Mouse (Mus musculus): ENCODE data around the gene H2-M3. TPM values are rescaled to one million over a fixed set of nuclear protein-coding genes. Genes with fewer than 3 reads are reported as not detected.
A peak's percentile ranks its signal among the peaks of the same experiment; 100 is the strongest.
"Not testable (repeated sequence)": the region's sequence is repeated elsewhere in the genome, so short reads cannot be mapped to it uniquely, and the experiment has no call there.

Gene H2-M3
- 1.0 and 1.2 TPM in 2 replicates for polyA plus RNA-seq (2014; fragmentation: Nextera tagmentation; extraction: Ambion mirVana)

- peak within 1 kb of the TSS; percentile 29; the same call in 1 of the 2 replicates for H3K9ac ChIP-seq
- no peaks in the 10 kb centered on the region for H3K36me3 ChIP-seq (ENCODE audit: insufficient read depth)
- no peak within 1 kb of the TSS for H3K27ac ChIP-seq (ENCODE audit: low read depth)
- H3K9me3 ChIP-seq (ENCODE audit: low read depth, low read length) = no peaks in the 10 kb centered on the region
- ATAC-seq (ENCODE audit: insufficient read depth) (peak; percentile 98), DNase-seq (peak; percentile 97)
- no peak for TF ChIP-seq CTCF (IDR thresholded peaks at IDR 0.05; ENCODE audit: low read depth)
- no peaks in the 10 kb centered on the region for H3K27me3 ChIP-seq (ENCODE audit: insufficient read depth, low read length)
- H3K4me3 ChIP-seq (ENCODE audit: low read depth, low read length) = peak within 1 kb of the TSS; percentile 46
- peak within 1 kb of the TSS; percentile 89 for H3K4me2 ChIP-seq
- H3K4me1 ChIP-seq (ENCODE audit: insufficient read depth) = no peaks in the 10 kb centered on the region
- 2% methylated on average over 26 of the region's 26 CpGs for WGBS
Measured at GRCm38 (mm10) chr17:37270058-37270701, at the start of gene H2-M3. Gene H2-M3, plus strand, starts transcription at chr17:37270220.

- Histone ChIP-seq H3K4me3 (ENCODE audit: low read depth, low read length) (no peak overlapping the region), H3K9ac (no peak overlapping the region), H3K27me3 (ENCODE audit: insufficient read depth, low read length) (no peaks in the 10 kb centered on the region), H3K4me2 (no peak overlapping the region), H3K4me1 (ENCODE audit: insufficient read depth) (no peaks in the 10 kb centered on the region), H3K36me3 (ENCODE audit: insufficient read depth) (no peaks in the 10 kb centered on the region), H3K27ac (ENCODE audit: low read depth) (no peak overlapping the region), H3K9me3 (ENCODE audit: low read depth, low read length) (no peaks in the 10 kb centered on the region)
- DNase-seq (peak; percentile 8), ATAC-seq (ENCODE audit: insufficient read depth) (no peak)
- no peak for TF ChIP-seq CTCF (IDR thresholded peaks at IDR 0.05; ENCODE audit: low read depth)
- 18% methylated on average over 1 of the region's 1 CpGs for WGBS
Measured at GRCm38 (mm10) chr17:37221879-37222278, 48.1 kb upstream of the H2-M3 start.

GRCm38 (mm10) chr17:37237230-37237629 lies 32.8 kb upstream of the H2-M3 start, which contains the start of gene Olfr97:
Gene Olfr97, minus strand, starts transcription at chr17:37237330.
- not testable (repeated sequence) for H3K9ac ChIP-seq; H3K27me3 ChIP-seq (ENCODE audit: insufficient read depth, low read length); H3K4me3 ChIP-seq (ENCODE audit: low read depth, low read length); ATAC-seq (ENCODE audit: insufficient read depth); H3K4me1 ChIP-seq (ENCODE audit: insufficient read depth); H3K27ac ChIP-seq (ENCODE audit: low read depth); H3K9me3 ChIP-seq (ENCODE audit: low read depth, low read length); H3K4me2 ChIP-seq; H3K36me3 ChIP-seq (ENCODE audit: insufficient read depth); DNase-seq
- WGBS = 73% methylated on average over 2 of the region's 2 CpGs

- H3K9me3 ChIP-seq (ENCODE audit: low read depth, low read length) = no peaks in the 10 kb centered on the region
- no peaks in the 10 kb centered on the region for H3K27me3 ChIP-seq (ENCODE audit: insufficient read depth, low read length)
- no peak for DNase-seq
- TF ChIP-seq CTCF (IDR thresholded peaks at IDR 0.05; ENCODE audit: low read depth) = no peak
- H3K4me3 ChIP-seq (ENCODE audit: low read depth, low read length) = no peak overlapping the region
- no peak overlapping the region for H3K9ac ChIP-seq
- no peak for ATAC-seq (ENCODE audit: insufficient read depth)
- WGBS = 27% methylated on average over 3 of the region's 3 CpGs
- no peaks in the 10 kb centered on the region for H3K4me1 ChIP-seq (ENCODE audit: insufficient read depth)
- no peak overlapping the region for H3K27ac ChIP-seq (ENCODE audit: low read depth)
- no peaks in the 10 kb centered on the region for H3K36me3 ChIP-seq (ENCODE audit: insufficient read depth)
- no peak overlapping the region for H3K4me2 ChIP-seq
Measured at GRCm38 (mm10) chr17:37242198-37242597, 27.8 kb upstream of the H2-M3 start.

GRCm38 (mm10) chr17:37246715-37247114 lies 23.3 kb upstream of the H2-M3 start:
- Histone ChIP-seq H3K9ac (no peak overlapping the region), H3K36me3 (ENCODE audit: insufficient read depth) (no peaks in the 10 kb centered on the region), H3K27me3 (ENCODE audit: insufficient read depth, low read length) (no peaks in the 10 kb centered on the region), H3K27ac (ENCODE audit: low read depth) (no peak overlapping the region), H3K4me1 (ENCODE audit: insufficient read depth) (no peaks in the 10 kb centered on the region), H3K4me2 (no peak overlapping the region), H3K9me3 (ENCODE audit: low read depth, low read length) (no peaks in the 10 kb centered on the region), H3K4me3 (ENCODE audit: low read depth, low read length) (no peak overlapping the region)
- ATAC-seq (ENCODE audit: insufficient read depth) (no peak), DNase-seq (peak; percentile 27)
- TF ChIP-seq CTCF (IDR thresholded peaks at IDR 0.05; ENCODE audit: low read depth) = no peak
- 19% methylated on average over 5 of the region's 5 CpGs for WGBS

- no peak for ATAC-seq (ENCODE audit: insufficient read depth)
- Histone ChIP-seq H3K9ac (no peak overlapping the region), H3K27ac (ENCODE audit: low read depth) (no peak overlapping the region), H3K9me3 (ENCODE audit: low read depth, low read length) (no peaks in the 10 kb centered on the region), H3K36me3 (ENCODE audit: insufficient read depth) (no peaks in the 10 kb centered on the region), H3K4me3 (ENCODE audit: low read depth, low read length) (no peak overlapping the region), H3K4me1 (ENCODE audit: insufficient read depth) (no peaks in the 10 kb centered on the region), H3K4me2 (no peak overlapping the region), H3K27me3 (ENCODE audit: insufficient read depth, low read length) (no peaks in the 10 kb centered on the region)
- TF ChIP-seq CTCF (IDR thresholded peaks at IDR 0.05; ENCODE audit: low read depth) = no peak
- DNase-seq = no peak
Measured at GRCm38 (mm10) chr17:37249460-37249859, 20.6 kb upstream of the H2-M3 start.

- H3K4me3 ChIP-seq (ENCODE audit: low read depth, low read length) = no peak overlapping the region
- 17% methylated on average over 1 of the region's 1 CpGs for WGBS
- H3K4me2 ChIP-seq = no peak overlapping the region
- DNase-seq = peak; percentile 19
- H3K9ac ChIP-seq = no peak overlapping the region
- H3K27me3 ChIP-seq (ENCODE audit: insufficient read depth, low read length) = no peaks in the 10 kb centered on the region
- H3K4me1 ChIP-seq (ENCODE audit: insufficient read depth) = no peaks in the 10 kb centered on the region
- no peak overlapping the region for H3K27ac ChIP-seq (ENCODE audit: low read depth)
- TF ChIP-seq CTCF (IDR thresholded peaks at IDR 0.05; ENCODE audit: low read depth) = peak; percentile 46
- no peaks in the 10 kb centered on the region for H3K9me3 ChIP-seq (ENCODE audit: low read depth, low read length)
- ATAC-seq (ENCODE audit: insufficient read depth) = no peak
- H3K36me3 ChIP-seq (ENCODE audit: insufficient read depth) = no peaks in the 10 kb centered on the region
Measured at GRCm38 (mm10) chr17:37250544-37250943, 19.5 kb upstream of the H2-M3 start.
